Comparison of ENCODE assay signal across 24 mouse cellular contexts in the genomic region with DNA sequence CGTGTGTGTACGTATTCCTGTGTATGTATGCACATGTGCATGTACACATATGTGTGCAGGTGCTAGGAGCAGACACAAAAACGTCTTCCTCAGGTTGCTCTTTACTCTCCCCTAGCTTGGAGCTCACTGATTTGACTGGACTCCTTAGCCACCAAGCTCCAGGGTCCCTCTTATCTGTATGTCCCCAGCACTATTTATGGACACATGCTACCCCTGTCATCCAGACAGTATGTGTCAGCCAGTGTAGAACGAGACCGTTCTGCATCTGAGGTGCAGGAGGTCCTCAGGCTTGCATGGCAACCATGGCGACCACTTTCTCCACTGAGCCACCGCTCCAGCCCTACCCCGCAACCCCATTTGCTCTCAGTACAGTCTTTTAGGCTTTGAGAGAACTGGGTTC.
DNase-seq lines count a peak whose midpoint lies in the region; ATAC-seq and TF ChIP-seq lines count a peak whose summit lies in the region.
"Had no signal": no experiment of that assay in that cellular context is flagged by ENCODE, and none has a peak within 500 bp of the region (broad histone marks: within the 10 kb centered on the region; RNA-seq: fewer than 3 reads in every experiment).

No protein-coding gene starts in this region.

- H3K36me3 ChIP-seq in heart, embryonic 12.5 days = no peaks in the 10 kb centered on the region
- H3K36me3 ChIP-seq in heart, postnatal 0 days (replicated peaks; ENCODE audit: control insufficient read depth, insufficient read depth, low read length) = no peaks in the 10 kb centered on the region
- peaks cover 58% of the 10 kb centered on the region for H3K36me3 ChIP-seq in megakaryocyte, embryonic 14.5 days (replicated peaks; ENCODE audit: low read length)
- no peaks in the 10 kb centered on the region for H3K36me3 ChIP-seq in embryonic facial prominence, embryonic 10.5 days (replicated peaks)
- H3K36me3 ChIP-seq: limb, embryonic 10.5 days; limb, embryonic 15.5 days had no signal

- no peak overlapping the region for H3K9ac ChIP-seq in heart, embryonic 12.5 days
- no peak overlapping the region for H3K9ac ChIP-seq in heart, postnatal 0 days (replicated peaks; ENCODE audit: low read depth, low read length)
- H3K9ac ChIP-seq: forebrain, embryonic 13.5 days; limb, embryonic 15.5 days; liver, postnatal 0 days had no signal

- ATAC-seq in heart, embryonic 12.5 days (ENCODE audit: insufficient number of reproducible peaks, low FRiP score) = no peak; the same call in 1 of the 2 replicates
- ATAC-seq in heart, postnatal 0 days (ENCODE audit: insufficient read depth, low read depth) = no peak
- no peak for ATAC-seq in megakaryocyte, adult 5-6 weeks (ENCODE audit: poor library complexity, severe bottlenecking)
- ATAC-seq: CD4-positive, CD25-positive, alpha-beta regulatory T cell, adult 4 months; forebrain, embryonic 13.5 days; intestine, postnatal 0 days; liver, postnatal 0 days had no signal

- no peaks in the 10 kb centered on the region for H3K9me3 ChIP-seq in heart, embryonic 12.5 days (replicated peaks)
- no peaks in the 10 kb centered on the region for H3K9me3 ChIP-seq in heart, postnatal 0 days (replicated peaks; ENCODE audit: control insufficient read depth, low read length)
- H3K9me3 ChIP-seq in megakaryocyte, embryonic 14.5 days = no peaks in the 10 kb centered on the region
- no peaks in the 10 kb centered on the region for H3K9me3 ChIP-seq in embryonic facial prominence, embryonic 10.5 days
- H3K9me3 ChIP-seq: forebrain, embryonic 13.5 days; limb, embryonic 10.5 days; limb, embryonic 15.5 days had no signal

- no peak for TF ChIP-seq EP300 in heart, postnatal 0 days (IDR thresholded peaks at IDR 0.05; ENCODE audit: low read depth)

- no peak overlapping the region for H3K4me3 ChIP-seq in heart, embryonic 12.5 days
- H3K4me3 ChIP-seq in heart, postnatal 0 days (ENCODE audit: low read depth, low read length) = no peak overlapping the region
- peak overlapping the region; percentile 25 for H3K4me3 ChIP-seq in megakaryocyte, embryonic 14.5 days (replicated peaks)
- no peak overlapping the region for H3K4me3 ChIP-seq in embryonic facial prominence, embryonic 10.5 days
- H3K4me3 ChIP-seq: erythroblast, embryonic 14.5 days; forebrain, embryonic 13.5 days; limb, embryonic 10.5 days; limb, embryonic 15.5 days had no signal

- DNase-seq in heart, adult 9 months (ENCODE audit: low spot score in 2 of 2) = no peak
- DNase-seq in heart, postnatal 0 days (ENCODE audit: low spot score) = no peak
- DNase-seq in heart, postnatal 10 days = no peak
- DNase-seq in embryonic facial prominence, embryonic 10.5 days (ENCODE audit: low spot score) = no peak
- DNase-seq: adrenal gland, postnatal 25 days; cerebellum, adult 11-12 months; cerebellum, adult 9-11 months; gastrocnemius, postnatal 10 days; kidney, adult 9 months; kidney, postnatal 14 days; layer of hippocampus, adult 9-11 months; liver, postnatal 0 days; lung, postnatal 36 days; thymus, adult 2 months; thymus, postnatal 36 days had no signal

- H3K4me2 ChIP-seq in heart, embryonic 12.5 days = peak overlapping the region; percentile 46
- H3K4me2 ChIP-seq in heart, postnatal 0 days (ENCODE audit: low read depth, low read length) = peak overlapping the region; percentile 9; the same call in 1 of the 2 replicates
- H3K4me2 ChIP-seq: forebrain, embryonic 13.5 days; limb, embryonic 15.5 days had no signal

- 51% methylated on average over 8 of the region's 8 CpGs for WGBS in heart, embryonic 12.5 days
- WGBS in heart, postnatal 0 days = 56% methylated on average over 8 of the region's 8 CpGs
- WGBS in embryonic facial prominence, embryonic 10.5 days = 93% methylated on average over 8 of the region's 8 CpGs

- peak overlapping the region; percentile 86 for H3K27ac ChIP-seq in heart, embryonic 12.5 days (ENCODE audit: poor library complexity, severe bottlenecking)
- peak overlapping the region; percentile 50 for H3K27ac ChIP-seq in heart, postnatal 0 days (ENCODE audit: low read depth)
- 0 out of 2 replicates have a peak overlapping the region, but pooled peaks have one; percentile 21 for H3K27ac ChIP-seq in embryonic facial prominence, embryonic 10.5 days (replicated peaks)
- H3K27ac ChIP-seq: forebrain, embryonic 13.5 days; limb, embryonic 10.5 days; limb, embryonic 15.5 days had no signal

- intact Hi-C loops in heart, postnatal 10 days (cut with DNase I) = no loop called here

- peaks cover 62% of the 10 kb centered on the region for H3K4me1 ChIP-seq in heart, embryonic 12.5 days (replicated peaks)
- peaks cover 46% of the 10 kb centered on the region for H3K4me1 ChIP-seq in heart, postnatal 0 days (ENCODE audit: control insufficient read depth, insufficient read depth)
- H3K4me1 ChIP-seq in megakaryocyte, embryonic 14.5 days = peaks cover 94% of the 10 kb centered on the region
- H3K4me1 ChIP-seq in embryonic facial prominence, embryonic 10.5 days = peaks cover 33% of the 10 kb centered on the region

- TF ChIP-seq CTCF in heart, postnatal 0 days (IDR thresholded peaks at IDR 0.05; ENCODE audit: low read depth) = no peak

- H3K27me3 ChIP-seq in heart, embryonic 12.5 days (replicated peaks) = no peaks in the 10 kb centered on the region
- no peaks in the 10 kb centered on the region for H3K27me3 ChIP-seq in heart, postnatal 0 days (ENCODE audit: control insufficient read depth, insufficient read depth, low read length)
- H3K27me3 ChIP-seq in megakaryocyte, embryonic 14.5 days (replicated peaks) = no peaks in the 10 kb centered on the region
- H3K27me3 ChIP-seq in embryonic facial prominence, embryonic 10.5 days (replicated peaks; ENCODE audit: low read depth, poor library complexity, severe bottlenecking) = no peaks in the 10 kb centered on the region
- H3K27me3 ChIP-seq: forebrain, embryonic 13.5 days; limb, embryonic 15.5 days had no signal

Comparison
In these comparisons a context has a peak if more than half of its experiments do, and no peak if none do; other contexts are left out.
1. H3K27ac ChIP-seq: peak in every context shown above with its lines; median percentile 86 in heart, embryonic 12.5 days; 50 in heart, postnatal 0 days; 21 in embryonic facial prominence, embryonic 10.5 days.